Mouse (Mus musculus): ENCODE results near the gene Olfr1. TPM values are rescaled to one million over a fixed set of nuclear protein-coding genes. Genes with fewer than 3 reads are reported as not detected.

The Olfr1 gene
- polyA plus RNA-seq (2014; fragmentation: Nextera tagmentation; extraction: Ambion mirVana) = not detected in 2 replicates

- Histone ChIP-seq H3K27ac (ENCODE audit: low read depth, low read length) (no peak within 1 kb of the TSS), H3K9ac (ENCODE audit: low read depth, low read length) (no peak within 1 kb of the TSS), H3K4me1 (replicated peaks; ENCODE audit: control insufficient read depth, insufficient read depth, low read length) (no peaks in the 10 kb centered on the region), H3K4me3 (ENCODE audit: low read depth, low read length) (no peak within 1 kb of the TSS), H3K4me2 (no peak within 1 kb of the TSS), H3K27me3 (replicated peaks; ENCODE audit: control insufficient read depth, insufficient read depth, low read length) (no peaks in the 10 kb centered on the region), H3K36me3 (ENCODE audit: control insufficient read depth, insufficient read depth, low read length) (no peaks in the 10 kb centered on the region), H3K9me3 (ENCODE audit: control insufficient read depth, low read length) (no peaks in the 10 kb centered on the region)
- DNase-seq (ENCODE audit: low spot score) (no peak), ATAC-seq (replicated peaks; ENCODE audit: low FRiP score) (no peak)
Measured at GRCm38 (mm10) chr11:73399514-73399913, at the start of gene Olfr1. Olfr1 (minus strand) TSS chr11:73399614.

GRCm38 (mm10) chr11:73428377-73428776 is 29.0 kb upstream of the Olfr1 start, which contains the start of gene Olfr378:
Olfr378 (minus strand) TSS chr11:73428477.
- no peaks in the 10 kb centered on the region; the same call in 1 of the 2 replicates for H3K9me3 ChIP-seq (ENCODE audit: control insufficient read depth, low read length)
- no peaks in the 10 kb centered on the region for H3K27me3 ChIP-seq (replicated peaks; ENCODE audit: control insufficient read depth, insufficient read depth, low read length)
- no peak for ATAC-seq (replicated peaks; ENCODE audit: low FRiP score)
- H3K36me3 ChIP-seq (ENCODE audit: control insufficient read depth, insufficient read depth, low read length) = no peaks in the 10 kb centered on the region
- H3K4me3 ChIP-seq (ENCODE audit: low read depth, low read length) = no peak within 1 kb of the TSS
- no peak for DNase-seq (ENCODE audit: low spot score)
- H3K9ac ChIP-seq (ENCODE audit: low read depth, low read length) = no peak within 1 kb of the TSS
- 91% methylated on average over 1 of the region's 1 CpGs for WGBS
- no peaks in the 10 kb centered on the region for H3K4me1 ChIP-seq (replicated peaks; ENCODE audit: control insufficient read depth, insufficient read depth, low read length)
- H3K4me2 ChIP-seq = no peak within 1 kb of the TSS
- no peak within 1 kb of the TSS for H3K27ac ChIP-seq (ENCODE audit: low read depth, low read length)

GRCm38 (mm10) chr11:73395374-73395773 is 4.0 kb downstream of the Olfr1 start:
- Histone ChIP-seq H3K27ac (ENCODE audit: low read depth, low read length) (no peak overlapping the region), H3K27me3 (replicated peaks; ENCODE audit: control insufficient read depth, insufficient read depth, low read length) (no peaks in the 10 kb centered on the region), H3K4me1 (replicated peaks; ENCODE audit: control insufficient read depth, insufficient read depth, low read length) (no peaks in the 10 kb centered on the region), H3K4me3 (ENCODE audit: low read depth, low read length) (no peak overlapping the region), H3K36me3 (ENCODE audit: control insufficient read depth, insufficient read depth, low read length) (no peaks in the 10 kb centered on the region), H3K9me3 (ENCODE audit: control insufficient read depth, low read length) (no peaks in the 10 kb centered on the region), H3K9ac (ENCODE audit: low read depth, low read length) (no peak overlapping the region), H3K4me2 (no peak overlapping the region)
- 62% methylated on average over 4 of the region's 4 CpGs for WGBS
- ATAC-seq (replicated peaks; ENCODE audit: low FRiP score) (no peak), DNase-seq (ENCODE audit: low spot score) (no peak)

- no peak within 1 kb of the TSS for H3K4me3 ChIP-seq (ENCODE audit: low read depth, low read length)
- no peaks in the 10 kb centered on the region for H3K4me1 ChIP-seq (replicated peaks; ENCODE audit: control insufficient read depth, insufficient read depth, low read length)
- no peaks in the 10 kb centered on the region; the same call in 1 of the 2 replicates for H3K9me3 ChIP-seq (ENCODE audit: control insufficient read depth, low read length)
- no peaks in the 10 kb centered on the region for H3K36me3 ChIP-seq (ENCODE audit: control insufficient read depth, insufficient read depth, low read length)
- no peak within 1 kb of the TSS for H3K4me2 ChIP-seq
- H3K27ac ChIP-seq (ENCODE audit: low read depth, low read length) = no peak within 1 kb of the TSS
- no peaks in the 10 kb centered on the region for H3K27me3 ChIP-seq (replicated peaks; ENCODE audit: control insufficient read depth, insufficient read depth, low read length)
- 73% methylated on average over 2 of the region's 2 CpGs for WGBS
- ATAC-seq (replicated peaks; ENCODE audit: low FRiP score) (no peak), DNase-seq (ENCODE audit: low spot score) (no peak)
- no peak within 1 kb of the TSS for H3K9ac ChIP-seq (ENCODE audit: low read depth, low read length)
Measured at GRCm38 (mm10) chr11:73370946-73371345, 28.5 kb downstream of the Olfr1 start, which contains the start of gene Olfr376. Olfr376 (plus strand) TSS chr11:73371246.

GRCm38 (mm10) chr11:73350483-73350882 is 48.9 kb downstream of the Olfr1 start, which contains the start of gene Olfr20:
Olfr20 (plus strand) TSS chr11:73350783.
- WGBS = 41% methylated on average over 3 of the region's 3 CpGs

More at GRCm38 (mm10) chr11:73350483-73350882, 48.9 kb downstream of the Olfr1 start, which contains the start of gene Olfr20:
- Histone ChIP-seq H3K9me3 (ENCODE audit: control insufficient read depth, low read length) (no peaks in the 10 kb centered on the region), H3K4me1 (replicated peaks; ENCODE audit: control insufficient read depth, insufficient read depth, low read length) (no peaks in the 10 kb centered on the region), H3K27ac (ENCODE audit: low read depth, low read length) (no peak within 1 kb of the TSS), H3K27me3 (replicated peaks; ENCODE audit: control insufficient read depth, insufficient read depth, low read length) (no peaks in the 10 kb centered on the region), H3K4me3 (ENCODE audit: low read depth, low read length) (no peak within 1 kb of the TSS), H3K4me2 (no peak within 1 kb of the TSS), H3K36me3 (ENCODE audit: control insufficient read depth, insufficient read depth, low read length) (no peaks in the 10 kb centered on the region), H3K9ac (ENCODE audit: low read depth, low read length) (no peak within 1 kb of the TSS)
- DNase-seq (ENCODE audit: low spot score) = no peak
- ATAC-seq (replicated peaks; ENCODE audit: low FRiP score) = no peak

Other genes starting within 250 kb of the Olfr1 start
- 0.62 and 0.68 TPM in 2 replicates for gene P2rx5, start 239.2 kb downstream of the Olfr1 start, polyA plus RNA-seq (2014; fragmentation: Nextera tagmentation; extraction: Ambion mirVana)
- 145 and 148 TPM in 2 replicates for gene Emc6, start 222.6 kb downstream of the Olfr1 start, polyA plus RNA-seq (2014; fragmentation: Nextera tagmentation; extraction: Ambion mirVana)
- 81.1 and 85.3 TPM in 2 replicates for gene Tax1bp3, start 222.5 kb downstream of the Olfr1 start, polyA plus RNA-seq (2014; fragmentation: Nextera tagmentation; extraction: Ambion mirVana)
- 11.7 and 12.3 TPM in 2 replicates for gene Ctns, start 200.6 kb downstream of the Olfr1 start, polyA plus RNA-seq (2014; fragmentation: Nextera tagmentation; extraction: Ambion mirVana)
- 2.6 and 2.7 TPM in 2 replicates for gene Shpk, start 200.2 kb downstream of the Olfr1 start, polyA plus RNA-seq (2014; fragmentation: Nextera tagmentation; extraction: Ambion mirVana)
- not detected in 2 replicates for gene Trpv1, start 165.3 kb downstream of the Olfr1 start, polyA plus RNA-seq (2014; fragmentation: Nextera tagmentation; extraction: Ambion mirVana)
- gene Trpv3, start 132.2 kb downstream of the Olfr1 start, polyA plus RNA-seq (2014; fragmentation: Nextera tagmentation; extraction: Ambion mirVana) = 0.04 TPM in 1 of 2 replicates, not detected in the other
- gene Aspa, start 70.0 kb downstream of the Olfr1 start, polyA plus RNA-seq (2014; fragmentation: Nextera tagmentation; extraction: Ambion mirVana) = 0.82 and 2.1 TPM in 2 replicates
- gene Gm49340, start 69.9 kb downstream of the Olfr1 start, polyA plus RNA-seq (2014; fragmentation: Nextera tagmentation; extraction: Ambion mirVana) = not detected in 2 replicates
- gene Spata22, start 69.9 kb downstream of the Olfr1 start, polyA plus RNA-seq (2014; fragmentation: Nextera tagmentation; extraction: Ambion mirVana) = 0.32 TPM in 1 of 2 replicates, not detected in the other
- 0.16 TPM in 1 of 2 replicates, not detected in the other for gene Olfr20, start 48.8 kb downstream of the Olfr1 start, polyA plus RNA-seq (2014; fragmentation: Nextera tagmentation; extraction: Ambion mirVana)
- gene Olfr376, start 28.4 kb downstream of the Olfr1 start, polyA plus RNA-seq (2014; fragmentation: Nextera tagmentation; extraction: Ambion mirVana) = not detected in 2 replicates
- gene Olfr378, start 28.9 kb upstream of the Olfr1 start, polyA plus RNA-seq (2014; fragmentation: Nextera tagmentation; extraction: Ambion mirVana) = not detected in 2 replicates
- gene Olfr380, start 57.9 kb upstream of the Olfr1 start, polyA plus RNA-seq (2014; fragmentation: Nextera tagmentation; extraction: Ambion mirVana) = not detected in 2 replicates
- not detected in 2 replicates for gene Olfr381, start 92.0 kb upstream of the Olfr1 start, polyA plus RNA-seq (2014; fragmentation: Nextera tagmentation; extraction: Ambion mirVana)
- not detected in 2 replicates for gene Olfr382, start 117.6 kb upstream of the Olfr1 start, polyA plus RNA-seq (2014; fragmentation: Nextera tagmentation; extraction: Ambion mirVana)
- not detected in 2 replicates for gene Olfr385, start 193.4 kb upstream of the Olfr1 start, polyA plus RNA-seq (2014; fragmentation: Nextera tagmentation; extraction: Ambion mirVana)
- not detected in 2 replicates for gene Olfr384, start 199.0 kb upstream of the Olfr1 start, polyA plus RNA-seq (2014; fragmentation: Nextera tagmentation; extraction: Ambion mirVana)